Mouse (Mus musculus): ENCODE results near the gene Samd4b. TPM values are rescaled to one million over a fixed set of nuclear protein-coding genes. Genes with fewer than 3 reads are reported as not detected.
A peak's percentile ranks its signal among the peaks of the same experiment; 100 is the strongest.
"Not testable (repeated sequence)": the region's sequence is repeated elsewhere in the genome, so short reads cannot be mapped to it uniquely, and the experiment has no call there.

Gene Samd4b
- total RNA-seq, 2 experiments from 2014 or later: 22.6 to 22.8 TPM

- no peak for DNase-seq (ENCODE audit: low spot score)
- intact Hi-C loops (cut with DNase I): no loop called here
Observed at GRCm38 (mm10) chr7:28430512-28430911, 167.4 kb downstream of the Samd4b start.

DNA sequence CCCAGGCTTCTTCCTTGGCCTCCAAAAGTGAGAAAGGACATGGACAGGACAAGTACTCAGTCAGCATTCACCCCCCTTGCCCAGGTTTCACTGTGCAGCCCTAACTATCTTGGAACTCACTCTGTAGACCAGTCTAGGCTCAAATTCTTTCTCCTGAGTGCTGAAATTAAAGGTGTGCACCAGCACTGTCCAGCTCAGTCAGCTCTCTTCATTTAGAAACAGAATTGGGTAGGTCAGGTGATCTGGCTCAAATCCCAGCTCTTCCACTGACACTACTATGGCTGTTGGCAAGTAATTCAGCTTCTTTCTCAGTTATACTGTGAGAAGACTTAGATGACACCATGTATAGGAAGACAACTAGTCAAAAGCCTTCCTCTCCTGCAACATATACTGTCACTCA is 170.2 kb downstream of the Samd4b start:
- intact Hi-C loops (cut with DNase I): no loop called here
- DNase-seq (ENCODE audit: low spot score): no peak

DNA sequence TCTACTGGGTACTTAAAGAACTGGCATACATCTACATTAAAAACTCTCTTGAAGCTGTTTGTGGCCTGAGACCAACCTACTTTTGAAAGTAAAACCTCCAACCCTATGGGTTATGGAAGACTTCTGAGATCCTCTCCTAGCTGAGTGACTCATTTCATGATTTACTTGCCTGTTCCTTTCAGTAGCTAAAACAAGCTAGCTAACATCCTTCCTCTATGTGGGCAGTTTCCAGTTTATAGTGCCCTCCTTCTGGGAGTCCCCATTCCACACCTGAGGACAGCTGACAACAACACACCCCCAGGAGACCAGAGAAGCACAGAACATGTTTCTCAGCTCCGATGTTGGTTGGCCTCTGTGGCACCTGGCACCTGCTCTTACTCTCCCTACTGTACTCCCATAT is 174.9 kb downstream of the Samd4b start:
- no peak for DNase-seq (ENCODE audit: low spot score)
- intact Hi-C loops (cut with DNase I): no loop called here

DNA sequence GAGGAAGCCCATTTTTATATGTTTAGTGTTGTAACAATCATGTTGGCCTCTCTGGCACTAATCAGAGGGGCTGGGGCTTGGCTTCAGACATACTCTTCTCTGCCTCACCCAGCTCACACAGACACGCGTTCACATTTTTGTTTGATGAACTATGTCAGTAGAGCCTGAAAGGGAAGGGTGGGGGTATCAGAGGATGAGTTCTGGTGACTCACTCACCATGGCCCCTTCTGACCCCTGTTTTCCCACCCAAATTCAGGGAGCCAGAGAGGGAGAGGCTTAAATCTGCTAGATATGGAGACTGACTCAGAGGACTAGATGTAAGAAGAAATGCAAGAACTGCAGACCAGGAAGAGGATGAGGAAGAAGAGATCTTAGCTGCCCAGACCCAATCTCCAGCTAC is 178.5 kb downstream of the Samd4b start:
- intact Hi-C loops (cut with DNase I): no loop called here
- DNase-seq (ENCODE audit: low spot score): no peak

DNA sequence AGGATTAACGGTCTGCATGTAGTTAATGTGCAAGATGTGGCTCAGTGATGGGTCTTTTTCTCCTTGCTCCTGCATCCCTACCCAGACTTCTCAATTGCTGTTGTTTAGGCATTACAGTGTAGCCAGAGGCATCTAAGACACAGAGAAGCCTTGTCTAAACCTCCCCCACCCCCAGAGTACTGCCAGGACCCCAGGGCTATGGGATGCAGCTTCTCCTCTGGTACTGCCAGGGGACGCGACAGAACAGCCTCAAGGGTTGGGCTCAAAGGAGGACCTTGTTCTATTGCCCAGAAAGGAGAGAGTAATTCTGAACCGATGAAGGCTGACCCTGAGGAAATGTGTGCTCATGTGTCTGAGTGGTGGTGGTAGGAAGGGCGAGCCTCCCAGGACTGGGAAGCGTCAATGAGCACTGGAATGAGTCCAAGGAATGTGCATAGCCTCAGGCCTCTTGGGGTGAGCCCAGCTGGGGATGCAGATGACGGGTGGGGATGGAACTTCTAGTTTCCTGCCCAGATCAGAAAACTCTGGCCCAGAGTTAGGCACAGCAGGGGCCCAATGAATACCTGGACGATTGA is 179.8 kb downstream of the Samd4b start:
- DNase-seq (ENCODE audit: low spot score): peak; percentile 76
- intact Hi-C loops (cut with DNase I): no loop called here

- intact Hi-C loops (cut with DNase I): no loop called here
- DNase-seq (ENCODE audit: low spot score): no peak
Observed at GRCm38 (mm10) chr7:28417368-28417767, 180.6 kb downstream of the Samd4b start.

- no peak for DNase-seq (ENCODE audit: low spot score)
- intact Hi-C loops (cut with DNase I): no loop called here
Observed at GRCm38 (mm10) chr7:28412826-28413225, 185.1 kb downstream of the Samd4b start.

DNA sequence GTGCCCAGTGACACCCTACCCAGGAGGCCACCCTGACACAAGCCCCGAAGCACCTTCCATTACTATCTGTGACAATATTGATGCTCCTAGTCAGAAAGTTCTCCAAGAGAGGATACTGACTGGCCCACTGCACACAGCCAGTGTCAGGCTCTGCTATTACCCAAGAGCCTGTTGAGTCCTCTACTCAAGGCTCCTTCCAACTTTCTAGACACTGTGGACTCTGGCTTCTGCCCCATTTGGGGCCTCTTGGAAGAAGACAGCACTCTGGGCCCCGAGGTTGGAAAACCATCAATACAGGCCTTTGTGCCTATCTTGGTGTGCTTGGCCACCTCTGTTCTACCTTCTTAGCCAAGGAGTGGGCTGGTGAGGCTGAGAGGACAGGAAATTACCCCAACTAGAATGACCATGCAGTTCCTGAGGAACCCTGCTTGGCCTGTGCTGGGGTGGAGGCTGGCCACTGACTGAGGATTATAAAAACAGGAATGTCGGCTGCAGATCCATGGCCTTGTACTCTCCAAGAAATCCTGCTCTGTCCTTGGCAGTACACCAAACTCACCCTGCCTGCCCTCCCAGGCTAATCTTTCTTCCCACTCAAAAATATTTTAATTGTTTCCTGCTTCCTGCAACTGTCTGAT is 187.0 kb downstream of the Samd4b start:
- peak; percentile 83 for DNase-seq (ENCODE audit: low spot score)
- intact Hi-C loops (cut with DNase I): no loop called here

- intact Hi-C loops (cut with DNase I): no loop called here
- no peak for DNase-seq (ENCODE audit: low spot score)
Observed at GRCm38 (mm10) chr7:28401942-28402341, 196.0 kb downstream of the Samd4b start.

DNA sequence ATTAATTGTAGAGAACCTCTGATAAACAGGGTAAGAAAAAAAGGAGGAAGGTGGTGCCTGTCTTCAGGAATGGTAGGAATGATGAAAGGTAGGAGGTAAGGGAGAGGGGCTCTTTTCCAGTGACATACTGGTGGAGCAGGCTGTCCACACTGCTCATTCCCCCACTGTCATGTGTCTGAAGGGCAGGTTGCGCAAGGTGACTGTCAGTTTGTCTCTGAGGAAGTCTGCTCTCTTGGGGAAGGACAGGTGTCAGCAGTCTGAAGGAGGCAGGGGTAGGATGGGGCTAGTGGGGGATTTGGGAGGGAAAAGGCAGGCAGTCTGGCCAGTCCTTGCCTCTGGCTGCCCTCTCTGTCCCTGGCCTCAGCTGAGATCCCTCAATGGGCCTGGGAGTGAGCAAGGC is 196.9 kb downstream of the Samd4b start:
- DNase-seq (ENCODE audit: low spot score): no peak
- intact Hi-C loops (cut with DNase I): no loop called here

DNA sequence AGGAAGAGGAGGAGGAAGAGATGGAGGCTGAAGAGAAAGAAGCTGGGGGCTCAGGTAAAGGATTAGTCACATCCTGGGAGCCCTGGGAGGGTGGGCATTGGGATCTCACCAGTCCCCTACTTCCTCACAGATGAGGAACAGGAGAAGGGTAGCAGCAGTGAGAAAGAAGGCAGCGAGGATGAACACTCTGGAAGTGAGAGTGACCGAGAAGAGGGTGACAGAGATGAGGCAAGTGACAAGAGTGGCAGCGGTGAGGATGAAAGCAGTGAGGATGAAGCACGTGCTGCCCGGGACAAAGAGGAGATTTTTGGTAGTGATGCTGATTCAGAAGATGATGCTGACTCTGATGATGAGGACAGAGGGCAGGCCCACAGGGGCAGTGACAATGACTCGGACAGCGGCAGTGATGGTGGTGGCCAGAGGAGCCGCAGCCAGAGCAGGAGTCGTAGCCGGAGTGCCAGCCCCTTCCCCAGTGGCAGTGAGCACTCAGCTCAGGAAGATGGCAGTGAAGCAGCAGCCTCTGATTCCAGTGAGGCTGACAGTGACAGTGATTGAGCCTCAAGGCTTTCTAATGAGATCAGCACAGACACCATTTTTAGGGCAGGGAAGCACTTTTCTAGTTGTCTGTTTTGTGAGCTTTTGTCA is 199.1 kb downstream of the Samd4b start:
- intact Hi-C loops (cut with DNase I): no loop called here
- DNase-seq (ENCODE audit: low spot score): no peak

- DNase-seq (ENCODE audit: low spot score): no peak
- intact Hi-C loops (cut with DNase I): no loop called here
Observed at GRCm38 (mm10) chr7:28398000-28398399, 199.9 kb downstream of the Samd4b start.

- intact Hi-C loops (cut with DNase I): no loop called here
Observed at GRCm38 (mm10) chr7:28395425-28395824, 202.5 kb downstream of the Samd4b start.

GRCm38 (mm10) chr7:28393272-28393951 is 204.5 kb downstream of the Samd4b start:
- DNase-seq (ENCODE audit: low spot score): no peak
- intact Hi-C loops (cut with DNase I): loop anchor here (2.0 kb wide), 1 partner anchor 41 kb away; no protein-coding TSS in a partner anchor

More at GRCm38 (mm10) chr7:28395425-28395824, 202.5 kb downstream of the Samd4b start:
- no peak for DNase-seq (ENCODE audit: low spot score)

DNA sequence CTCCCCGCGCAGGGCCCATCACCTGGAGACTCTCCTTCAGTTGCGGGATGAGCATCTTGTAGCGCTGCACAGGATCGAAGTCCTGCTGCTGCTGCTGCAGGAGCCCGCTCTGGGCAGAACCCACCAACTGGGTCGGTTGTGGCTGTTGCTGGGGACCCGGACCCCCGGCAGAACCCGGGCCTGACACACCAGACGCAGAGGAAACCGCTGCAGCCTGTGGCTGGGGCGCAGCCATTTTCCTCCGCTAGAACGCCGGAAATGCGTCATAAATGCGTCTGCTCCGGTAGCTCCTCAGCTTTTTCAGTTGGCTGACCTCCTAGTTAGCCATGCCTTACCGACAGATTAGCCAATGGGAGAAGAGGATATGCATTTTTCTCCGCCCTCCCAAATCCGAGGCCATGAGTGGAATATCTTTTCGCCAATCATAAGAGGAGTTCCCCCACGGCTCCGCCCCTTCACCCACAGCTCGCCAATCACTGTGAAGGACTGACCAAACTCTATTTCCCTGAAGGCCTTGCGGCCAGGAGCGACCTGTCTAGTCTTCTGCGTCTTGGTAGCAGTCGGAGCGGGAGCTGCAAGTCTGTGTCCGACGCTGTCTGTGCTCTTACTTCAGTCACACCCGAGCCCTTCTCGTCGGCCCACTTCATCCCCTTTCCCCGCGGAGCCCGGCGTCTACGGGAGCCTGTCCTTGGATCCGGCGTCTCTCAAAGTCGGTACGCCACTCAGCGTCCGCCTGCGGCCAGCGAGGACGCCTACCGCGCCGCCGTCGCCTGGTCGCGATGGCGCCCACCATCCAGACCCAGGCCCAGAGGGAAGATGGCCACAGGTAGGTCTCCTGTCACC is 205.3 kb downstream of the Samd4b start, which contains the start of the genes Med29 and Paf1:
Med29 (minus strand) TSS at position 280 of the 843 bp plus-strand sequence.
Paf1 (plus strand) TSS at position 523 of the 843 bp plus-strand sequence.
- intact Hi-C loops (cut with DNase I): loop anchor here (2.0 kb wide), 1 partner anchor 42 kb away; no protein-coding TSS in a partner anchor
- DNase-seq (ENCODE audit: low spot score): peak; percentile 98

DNA sequence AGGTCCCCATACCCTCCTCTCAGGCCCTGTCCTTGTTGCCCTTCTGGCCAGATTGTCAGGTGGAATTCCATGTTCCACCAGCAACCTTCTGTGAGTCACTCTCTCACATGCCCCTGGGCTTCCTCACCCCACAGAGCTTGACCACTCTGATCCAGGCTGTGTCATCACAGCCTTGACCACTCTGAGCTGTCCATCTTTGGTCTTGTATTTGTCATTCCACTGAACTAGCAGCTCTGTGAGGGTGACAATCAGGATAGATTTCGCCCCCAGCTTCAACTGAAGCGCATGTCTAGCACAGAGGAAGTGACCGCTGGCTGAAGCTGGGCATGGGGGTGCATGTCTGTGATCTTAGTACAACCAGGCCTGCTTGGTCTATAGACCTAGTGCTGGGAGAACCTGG is 207.6 kb downstream of the Samd4b start:
- intact Hi-C loops (cut with DNase I): no loop called here
- no peak for DNase-seq (ENCODE audit: low spot score)

DNA sequence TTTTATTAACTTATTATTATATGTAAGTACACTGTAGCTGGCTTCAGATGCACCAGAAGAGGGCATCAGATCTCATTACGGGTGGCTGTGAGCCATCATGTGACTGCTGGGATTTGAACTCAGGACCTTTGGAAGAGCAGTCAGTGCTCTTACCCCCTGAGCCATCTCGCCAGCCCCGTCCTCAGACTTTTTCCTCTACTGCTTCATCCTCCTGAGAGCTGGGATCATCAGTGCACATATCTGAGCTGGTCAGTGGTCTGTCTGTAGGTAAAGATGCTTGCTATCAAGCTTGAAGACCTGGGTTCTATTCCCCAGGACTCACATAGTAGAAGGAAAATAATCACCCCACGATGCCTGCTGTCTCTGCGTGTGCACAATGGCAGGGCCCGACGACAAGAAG is 210.6 kb downstream of the Samd4b start:
- DNase-seq (ENCODE audit: low spot score); intact Hi-C loops (cut with DNase I): not testable (repeated sequence)

- DNase-seq (ENCODE audit: low spot score): not testable (repeated sequence)
- intact Hi-C loops (cut with DNase I): loop anchor here (1.0 kb wide), 1 partner anchor 14 kb away; no protein-coding TSS in a partner anchor
Observed at GRCm38 (mm10) chr7:28386877-28387276, 211.1 kb downstream of the Samd4b start.

DNA sequence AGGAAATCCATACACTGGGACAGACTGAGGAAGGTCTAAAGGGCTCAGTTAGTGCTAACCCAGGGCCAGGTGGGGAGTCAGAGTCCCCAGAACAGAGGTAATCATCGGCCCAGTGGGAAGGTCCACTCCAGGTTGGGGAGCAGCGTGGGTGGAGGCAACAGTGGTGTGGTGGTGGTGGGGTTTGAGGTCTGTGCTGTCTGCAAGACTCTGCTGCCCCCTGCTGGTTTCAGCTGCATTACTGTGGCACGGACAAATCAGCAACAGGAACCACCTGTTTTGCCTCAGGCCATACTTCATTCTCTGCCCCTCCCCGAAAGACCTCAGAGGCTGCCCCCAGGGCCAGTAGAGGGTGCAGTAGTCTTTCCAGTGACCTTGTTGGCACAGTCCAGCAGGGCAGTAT is 211.5 kb downstream of the Samd4b start:
- intact Hi-C loops (cut with DNase I): loop anchor here (1.0 kb wide), 1 partner anchor 13 kb away; no protein-coding TSS in a partner anchor
- DNase-seq (ENCODE audit: low spot score): peak; percentile 64

Data from heart, postnatal 25 days (tissue).